Mouse (Mus musculus) brain, embryonic 14.5 days (tissue): Measurements from ENCODE around the gene Atp6v1f.

Experiments used
- CTCF ChIP-seq: fragments of 200-500 bp; IDR thresholded peaks from 2 replicates; pipeline ENCODE4 v1.5.1; 2012; ENCODE audit warnings: inconsistent platforms, mild to moderate bottlenecking, moderate library complexity, borderline replicate concordance; ENCODE audit not compliant: insufficient read depth, insufficient read length; ENCODE audit errors: extremely low read depth
- POLR2A ChIP-seq: fragments of 200-500 bp; IDR thresholded peaks from 2 replicates; pipeline ENCODE4 v1.6.1; 2012; ENCODE audit warnings: mild to moderate bottlenecking, inconsistent platforms, borderline replicate concordance; ENCODE audit not compliant: poor library complexity, insufficient read depth, insufficient read length, severe bottlenecking; ENCODE audit errors: extremely low read depth

DNA sequence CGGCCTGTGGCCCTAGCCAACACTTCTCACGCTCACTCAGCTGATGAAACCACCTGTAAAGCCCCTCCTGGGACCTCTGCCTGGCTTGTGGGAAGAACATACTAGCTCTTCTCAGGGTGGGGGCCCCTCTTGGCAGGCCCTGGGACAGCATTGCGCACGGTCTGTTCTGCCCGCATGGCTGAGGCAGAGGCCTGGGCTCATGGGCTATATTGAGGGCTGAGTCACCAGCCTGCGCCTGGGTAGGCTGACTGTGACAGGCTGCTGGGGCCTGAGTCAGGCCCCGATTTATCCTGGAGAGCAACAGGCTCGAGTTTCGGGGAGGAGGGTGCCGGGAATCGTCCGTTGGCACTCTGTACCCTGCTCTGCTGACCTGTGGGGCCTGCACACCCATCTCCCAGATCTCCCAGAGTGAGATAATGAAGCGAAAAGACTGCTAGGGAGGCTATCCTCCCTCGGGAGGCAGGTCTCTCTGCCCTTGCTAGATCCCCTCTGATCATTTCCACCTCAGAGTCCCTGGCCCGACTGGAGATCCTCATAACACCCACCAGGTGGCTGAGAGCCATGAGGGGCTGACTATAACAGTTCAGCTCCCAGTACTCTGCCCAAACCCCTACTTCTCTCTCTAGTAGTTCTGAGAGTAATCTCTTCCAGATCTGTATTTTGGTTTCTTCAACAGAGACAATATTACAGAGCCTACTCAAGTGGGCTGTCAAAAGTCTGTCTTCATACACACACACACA is 36.7 kb upstream of the Atp6v1f start:
- peak; percentile 16; the same call in 1 of the 2 replicates for TF ChIP-seq CTCF
- no peak for TF ChIP-seq POLR2A
